Mouse (Mus musculus) megakaryocyte-erythroid progenitor cell, adult 5-6 weeks (primary cell): ENCODE results near the gene Scaf4. TPM values are rescaled to one million over a fixed set of nuclear protein-coding genes. Genes with fewer than 3 reads are reported as not detected.
"Not testable (repeated sequence)": the region's sequence is repeated elsewhere in the genome, so short reads cannot be mapped to it uniquely, and the experiment has no call there.

ENCODE experiments used
- ATAC-seq: replicated peaks from 2 replicates; pipeline ENCODE4 v1.8.0; 2016; ENCODE audit warnings: mild to moderate bottlenecking, inconsistent platforms; ENCODE audit not compliant: severe bottlenecking, poor library complexity, low FRiP score, low TSS enrichment
- total RNA-seq, 2 experiments: library from RNA; stranded (forward) in 1 of 2; stranded (reverse) in 1 of 2; fragments of 200-1000, 215-1000 nt in 1 of 2; fragments of >200 nt in 1 of 2; fragmentation: Nextera tagmentation in 1 of 2; gene quantifications; 2 replicates each; pipeline ENCODE4 v1.2.3; 2014 to 2017

Gene Scaf4
- total RNA-seq, 2 experiments from 2014 or later = 25.6 to 95.6 TPM

DNA sequence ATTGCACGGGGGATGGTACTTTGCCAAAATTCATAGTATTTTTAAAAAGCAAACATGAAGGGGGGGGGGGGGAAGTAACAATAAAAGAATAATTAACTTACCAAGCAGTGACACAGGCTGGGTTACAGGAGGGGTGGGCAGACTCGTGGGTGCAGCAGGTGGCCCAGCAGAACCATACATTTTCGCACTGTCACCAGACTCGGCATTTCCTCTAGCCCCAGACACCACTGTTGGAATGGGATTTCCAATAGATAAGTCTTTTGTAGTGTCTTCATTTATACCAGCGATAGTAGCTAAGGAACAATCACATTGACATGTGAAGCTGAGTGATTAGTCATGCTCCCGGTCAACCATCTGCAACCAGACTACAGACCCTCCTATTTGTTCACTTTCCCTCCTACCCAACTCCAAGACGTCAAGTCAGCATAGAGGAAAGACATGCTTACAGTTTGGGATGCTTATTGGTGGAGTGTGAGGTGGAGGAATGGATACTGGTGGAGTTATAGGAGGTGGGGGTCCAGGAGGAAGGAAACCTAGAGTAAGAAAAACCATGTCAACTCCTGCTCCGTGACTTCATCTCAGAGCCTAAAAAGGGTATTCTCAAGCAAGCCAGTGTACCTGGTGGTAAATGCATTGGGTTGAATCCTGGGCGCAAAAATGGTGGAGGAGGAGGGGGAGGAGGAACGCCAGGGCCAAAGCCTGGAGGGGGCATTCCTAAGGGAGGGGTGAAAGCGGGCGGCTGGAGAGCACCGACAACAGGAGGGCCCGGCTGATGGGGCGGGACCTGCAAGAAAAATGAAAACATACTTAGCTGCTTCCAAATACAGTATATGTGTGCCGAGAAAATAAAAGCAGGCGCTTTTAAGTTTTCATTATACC lies 41.6 kb downstream of the Scaf4 start:
- no peak for ATAC-seq

- ATAC-seq = no peak
These were observed 42.4 kb downstream of the Scaf4 start for GRCm38 (mm10) chr16:90241875-90242274.

DNA sequence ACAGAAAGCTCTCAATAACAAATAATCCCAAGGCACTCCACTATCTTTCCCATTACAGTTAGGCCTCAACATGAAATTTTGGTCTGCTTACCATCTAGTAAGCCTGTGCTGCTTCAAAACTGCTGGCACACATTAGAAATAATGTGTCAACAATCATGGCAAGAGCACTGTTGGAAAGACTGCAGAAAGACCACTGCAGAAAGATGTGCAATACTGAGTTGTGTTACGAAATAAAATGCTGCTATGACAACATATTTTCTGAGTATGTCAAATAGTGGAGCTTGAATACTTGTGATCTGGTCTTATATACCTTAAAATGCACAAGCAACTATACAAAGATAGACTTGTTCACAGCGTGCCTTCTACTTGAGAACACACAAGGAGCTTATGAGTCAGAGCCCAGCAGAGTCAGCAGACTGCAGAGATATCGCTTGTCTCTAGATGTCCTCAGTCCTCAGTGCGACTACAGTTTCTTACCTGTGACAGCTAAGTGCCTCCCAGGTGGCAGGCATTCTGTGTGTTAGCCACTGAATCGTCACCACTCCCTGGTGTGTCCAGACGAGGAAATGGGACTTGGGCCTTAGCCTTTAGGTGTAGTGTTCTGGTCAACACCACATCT lies 45.1 kb downstream of the Scaf4 start:
- ATAC-seq = no peak

DNA sequence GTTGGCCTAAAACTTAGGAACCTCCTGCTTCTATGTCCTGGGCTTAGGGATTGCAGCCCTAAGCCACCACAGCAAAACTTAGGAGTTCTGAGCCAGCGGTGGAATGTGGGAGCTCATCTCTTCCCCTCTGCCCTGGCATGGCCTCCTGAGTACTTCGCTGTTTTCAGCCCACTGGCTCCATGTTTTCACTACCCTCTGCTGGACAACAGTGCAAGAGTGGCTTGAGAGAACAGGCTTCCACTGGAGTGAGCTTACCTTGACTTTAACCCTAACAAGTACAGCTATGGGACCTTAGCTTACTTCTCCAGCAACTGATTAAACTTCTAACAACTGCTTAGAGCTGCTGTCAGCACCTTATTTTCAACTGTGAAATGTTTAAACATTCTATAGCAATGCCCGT lies 49.1 kb downstream of the Scaf4 start:
- no peak for ATAC-seq

DNA sequence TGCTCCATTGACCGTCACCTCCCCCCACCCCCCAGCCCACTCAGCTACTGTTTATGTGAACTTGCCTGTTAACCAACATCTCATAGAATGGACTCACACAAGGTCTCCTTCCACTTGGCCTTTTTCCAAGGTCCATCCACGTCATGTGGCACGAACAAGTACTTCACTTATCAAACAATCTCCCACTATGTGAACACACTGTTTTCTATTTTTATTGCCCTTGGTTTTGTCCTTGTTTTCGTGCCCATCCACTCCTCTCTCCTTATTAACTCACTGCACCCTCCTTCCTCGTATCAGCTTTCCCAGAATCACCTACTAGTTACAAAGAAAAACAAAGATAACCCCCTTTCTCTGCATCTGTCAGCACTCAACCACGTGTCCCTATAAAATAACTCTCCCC lies 49.7 kb downstream of the Scaf4 start:
- no peak for ATAC-seq

GRCm38 (mm10) chr16:90233702-90234101 lies 50.6 kb downstream of the Scaf4 start:
- no peak for ATAC-seq

DNA sequence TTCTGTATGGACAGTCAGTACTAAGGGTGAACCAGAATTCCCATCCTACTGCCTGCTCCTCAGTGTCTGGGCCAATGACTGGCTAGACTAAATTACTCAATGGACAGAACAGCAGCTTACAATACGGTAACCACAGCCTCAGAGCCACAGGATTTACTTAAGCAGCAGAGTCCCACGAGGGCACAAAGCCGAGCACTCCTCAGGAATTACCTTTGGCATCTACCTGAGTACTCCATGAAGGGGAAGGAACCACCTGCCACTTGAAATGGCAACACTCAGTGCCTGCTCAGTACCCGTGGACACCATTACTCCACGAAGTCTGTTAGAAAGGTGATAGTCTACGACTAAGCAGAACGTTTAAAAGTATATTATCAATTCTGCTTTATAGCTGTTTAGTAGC lies 53.0 kb downstream of the Scaf4 start:
- ATAC-seq = no peak

GRCm38 (mm10) chr16:90229897-90230296 lies 54.4 kb downstream of the Scaf4 start:
- ATAC-seq = no peak

- peak; percentile 11; the same call in 1 of the 2 replicates for ATAC-seq
These were observed 62.7 kb downstream of the Scaf4 start for GRCm38 (mm10) chr16:90221441-90222070.

DNA sequence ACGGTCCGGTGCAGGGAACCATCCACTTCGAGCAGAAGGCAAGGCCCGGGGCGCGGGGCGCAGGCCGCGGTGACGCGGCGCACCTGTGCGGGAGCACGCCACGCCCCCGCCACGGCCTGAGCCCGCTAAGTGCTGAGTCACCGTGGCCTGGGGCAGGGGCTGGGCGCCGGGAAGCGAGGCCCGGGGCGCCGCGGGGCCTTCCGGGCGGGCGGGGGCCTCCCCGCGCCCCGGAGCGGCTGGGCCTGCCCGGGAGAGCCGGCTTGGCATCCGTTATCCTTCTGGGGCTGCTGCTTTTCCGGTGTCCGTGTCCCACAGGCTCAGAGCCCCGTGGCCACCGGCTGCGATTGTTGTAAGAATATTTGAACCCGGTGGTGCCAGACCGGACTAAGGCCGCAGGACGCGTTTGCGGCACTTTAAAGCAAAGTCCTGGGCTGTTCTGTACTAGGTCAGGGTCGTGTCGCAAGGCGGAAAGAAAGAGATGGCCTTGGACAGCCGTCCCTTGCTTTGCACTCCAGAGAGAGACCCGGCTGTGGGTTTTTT lies 63.3 kb downstream of the Scaf4 start:
- ATAC-seq = peak; percentile 32; the same call in 1 of the 2 replicates

- peak; percentile 85 for ATAC-seq
These were observed 64.0 kb downstream of the Scaf4 start, which contains the start of gene Sod1 for GRCm38 (mm10) chr16:90220026-90220891. Gene Sod1, plus strand, starts transcription at chr16:90220754.

DNA sequence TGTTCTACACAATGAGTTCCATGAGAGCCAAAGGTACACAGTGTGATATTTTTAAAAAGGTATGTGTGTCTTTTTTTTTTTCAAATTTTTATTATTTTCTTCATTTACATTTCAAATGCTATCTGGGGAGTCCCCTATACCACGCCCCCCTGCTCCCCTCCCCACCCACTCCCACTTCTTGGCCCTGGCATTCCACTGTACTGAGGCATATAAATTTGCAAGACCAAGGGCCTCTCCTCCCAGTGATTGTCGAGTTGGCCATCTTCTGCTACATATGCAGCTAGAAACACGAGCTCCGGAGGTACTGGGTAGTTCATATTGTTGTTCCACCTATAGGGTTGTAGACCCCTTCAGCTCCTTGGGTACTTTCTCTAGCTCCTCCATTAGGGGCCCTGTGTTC lies 64.9 kb downstream of the Scaf4 start:
- ATAC-seq = not testable (repeated sequence)

DNA sequence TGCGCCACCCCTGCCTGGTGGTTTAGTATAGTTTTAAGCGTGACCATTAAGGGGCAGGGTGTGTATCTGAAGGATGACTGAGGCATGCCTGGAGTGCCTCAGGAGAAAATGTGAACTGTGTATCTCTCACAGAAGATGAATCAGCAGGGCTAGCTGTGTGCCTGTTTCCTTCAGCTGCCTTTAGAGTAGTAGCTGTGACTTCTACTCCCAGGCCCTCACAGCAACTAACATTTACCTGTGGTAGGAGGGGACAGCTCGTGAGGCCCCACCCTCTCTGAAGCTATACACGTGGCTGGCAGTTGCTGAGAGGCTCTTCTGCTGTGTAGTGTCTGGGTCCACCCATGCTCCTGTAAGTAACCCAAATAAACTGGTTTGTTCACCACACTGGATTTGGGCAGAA lies 66.4 kb downstream of the Scaf4 start:
- ATAC-seq = no peak

DNA sequence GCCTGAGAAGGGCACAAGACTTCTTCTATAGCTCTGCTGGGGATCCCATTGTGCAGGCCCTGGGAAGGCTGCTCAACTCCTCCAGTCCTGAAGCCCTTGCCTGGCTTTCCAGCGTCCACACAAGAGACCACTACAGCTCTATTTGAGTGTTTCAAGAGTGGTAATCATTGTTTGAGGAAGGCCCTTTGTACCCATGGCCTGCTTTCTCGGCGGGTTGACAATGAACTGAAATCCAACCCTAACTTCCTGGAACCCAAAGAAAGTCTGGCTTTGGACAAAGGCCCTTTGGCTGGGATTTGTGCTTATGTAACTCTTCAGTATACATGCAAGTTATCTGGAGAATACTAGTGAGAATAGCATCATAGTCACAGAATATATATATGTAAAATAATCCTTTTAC lies 66.9 kb downstream of the Scaf4 start:
- ATAC-seq = no peak

DNA sequence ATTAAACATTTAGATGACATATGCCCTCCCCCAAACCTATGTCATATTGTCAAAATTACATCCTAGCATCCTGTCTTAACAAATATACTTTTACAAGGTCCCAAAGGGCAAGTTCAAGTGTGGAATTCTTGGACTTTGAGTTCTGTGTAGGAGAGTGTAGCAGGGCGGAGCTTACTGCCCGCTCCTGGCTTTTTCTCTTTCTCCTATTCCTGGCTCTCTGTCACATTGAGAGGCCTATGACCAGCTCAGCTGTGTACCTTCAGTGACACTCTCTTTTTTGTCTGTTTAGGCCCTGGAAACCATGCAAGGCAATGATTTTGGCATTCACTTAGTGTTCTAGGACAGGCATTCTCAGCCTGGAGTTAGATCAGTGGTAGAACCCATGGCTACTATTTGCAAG lies 67.9 kb downstream of the Scaf4 start:
- ATAC-seq = no peak

GRCm38 (mm10) chr16:90215879-90216278 lies 68.4 kb downstream of the Scaf4 start:
- ATAC-seq = not testable (repeated sequence)

GRCm38 (mm10) chr16:90214731-90215565 lies 69.4 kb downstream of the Scaf4 start:
- no peak for ATAC-seq
